Mouse (Mus musculus): Measurements from ENCODE around the gene Shisa8.

The Shisa8 gene

DNA sequence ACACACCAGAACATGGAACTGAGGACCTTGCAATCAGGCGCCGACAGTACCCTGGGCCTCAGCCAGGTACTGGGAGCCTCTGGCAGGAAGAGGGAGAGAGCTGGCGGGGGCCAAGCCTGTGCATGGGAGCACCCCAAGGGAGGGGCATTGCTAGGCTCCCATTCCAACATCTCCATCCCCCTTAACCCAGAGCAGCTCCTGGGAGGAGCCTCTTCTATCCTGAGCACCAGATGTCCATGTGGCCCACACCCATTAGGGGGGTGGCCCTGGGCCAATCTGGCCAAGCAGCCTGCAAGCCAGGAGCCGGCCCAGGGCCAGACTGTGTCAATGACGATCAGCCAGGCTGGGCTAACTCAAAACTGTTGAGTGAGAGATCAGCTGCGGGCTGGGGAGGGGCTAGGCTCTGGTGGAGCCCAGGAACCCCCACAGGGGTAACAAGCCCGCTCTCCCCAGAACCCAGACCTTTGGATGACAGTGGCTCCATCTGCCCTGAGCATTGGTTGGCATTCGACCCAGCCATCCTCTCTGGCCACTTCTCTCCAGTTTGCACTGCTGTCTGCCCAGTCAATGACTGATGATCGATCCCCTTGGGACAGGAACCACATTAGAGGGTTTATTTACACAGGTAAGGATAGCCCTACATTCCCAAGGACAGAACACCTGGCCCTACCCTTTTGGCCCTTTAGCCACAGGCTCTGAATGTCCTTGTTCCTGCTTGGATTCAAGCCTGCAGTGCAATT lies 6.1 kb downstream of the Shisa8 start:
- in situ Hi-C loops (cut with MboI, MseI): no loop called here

- in situ Hi-C loops (cut with MboI, MseI): no loop called here
Measured at GRCm38 (mm10) chr15:82204680-82205371, 7.8 kb downstream of the Shisa8 start.

DNA sequence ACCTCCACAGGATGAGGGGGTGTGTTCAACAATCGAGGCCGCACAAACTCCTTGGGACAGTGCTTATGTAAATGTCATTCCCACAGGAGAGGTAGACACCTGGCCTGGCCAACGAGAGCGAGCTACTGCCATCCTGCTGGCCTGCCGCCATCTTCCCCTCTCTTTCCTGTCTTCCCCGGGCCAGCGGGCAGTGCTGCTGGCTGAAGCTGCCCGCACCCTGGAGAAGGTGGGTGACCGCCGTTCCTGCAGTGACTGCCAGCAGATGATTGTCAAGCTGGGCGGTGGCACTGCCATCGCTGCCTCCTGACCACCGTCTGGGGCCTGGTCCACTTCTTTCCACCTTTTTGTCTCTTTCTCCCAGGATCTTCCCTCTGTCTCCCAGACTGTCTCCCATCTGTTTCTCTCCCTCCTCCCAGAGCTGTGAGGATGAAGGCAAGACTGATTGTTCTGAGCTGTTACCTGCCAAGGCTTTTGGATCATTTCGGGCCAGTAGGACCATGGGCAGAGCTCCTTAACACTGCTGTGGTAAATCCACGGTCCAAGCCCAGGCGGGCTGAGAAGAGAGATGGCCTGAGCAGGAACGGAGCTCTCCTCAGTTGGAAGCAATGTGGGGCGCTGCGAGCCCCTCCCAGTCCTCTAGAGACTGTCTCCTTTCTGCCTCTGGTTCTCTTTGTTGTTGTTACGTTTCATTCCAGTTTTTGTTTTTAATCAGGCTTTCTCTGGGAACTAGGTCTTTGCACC lies 8.8 kb downstream of the Shisa8 start:
- in situ Hi-C loops (cut with MboI, MseI): no loop called here

DNA sequence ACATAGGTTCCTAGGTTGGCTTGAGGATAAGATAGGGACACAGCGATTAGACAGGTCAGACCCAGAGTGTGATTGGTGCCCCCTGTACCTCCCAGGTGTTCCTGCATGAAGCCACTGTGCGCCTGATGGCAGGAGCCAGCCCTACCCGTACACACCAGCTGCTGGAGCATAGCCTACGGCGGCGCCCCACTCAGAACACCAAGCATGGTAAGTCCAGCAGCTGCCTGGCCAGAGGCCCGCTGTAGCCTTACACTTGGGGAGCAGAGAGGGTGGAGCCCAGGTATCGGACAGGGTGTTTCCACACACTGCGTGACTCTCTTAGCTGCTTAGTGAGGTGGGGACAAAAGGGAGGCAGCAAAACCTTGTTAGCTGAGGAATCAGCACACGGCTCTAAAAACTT lies 9.5 kb downstream of the Shisa8 start:
- in situ Hi-C loops (cut with MboI, MseI): no loop called here

DNA sequence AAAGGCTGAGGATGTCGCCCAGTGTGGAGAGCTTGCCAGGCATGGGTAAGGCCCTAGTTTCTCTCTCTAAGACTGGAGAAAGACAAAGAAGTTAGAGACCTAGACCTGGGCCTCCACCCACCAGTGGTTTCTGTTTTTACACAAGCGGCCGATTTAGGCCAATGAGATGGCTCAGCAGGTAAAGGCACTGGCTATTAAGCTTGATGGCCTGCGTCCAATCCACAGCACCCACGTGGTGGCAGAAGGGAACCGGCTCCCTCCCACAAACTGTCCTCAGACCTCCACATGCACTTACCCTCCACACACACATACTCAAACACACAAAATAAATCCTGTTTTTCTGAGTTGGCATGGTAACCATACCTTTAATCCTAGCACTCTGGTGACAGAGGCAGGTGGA lies 10.5 kb downstream of the Shisa8 start:
- in situ Hi-C loops (cut with MboI, MseI): no loop called here

- in situ Hi-C loops (cut with MboI, MseI): no loop called here
Measured at GRCm38 (mm10) chr15:82199546-82199945, 13.1 kb downstream of the Shisa8 start.

DNA sequence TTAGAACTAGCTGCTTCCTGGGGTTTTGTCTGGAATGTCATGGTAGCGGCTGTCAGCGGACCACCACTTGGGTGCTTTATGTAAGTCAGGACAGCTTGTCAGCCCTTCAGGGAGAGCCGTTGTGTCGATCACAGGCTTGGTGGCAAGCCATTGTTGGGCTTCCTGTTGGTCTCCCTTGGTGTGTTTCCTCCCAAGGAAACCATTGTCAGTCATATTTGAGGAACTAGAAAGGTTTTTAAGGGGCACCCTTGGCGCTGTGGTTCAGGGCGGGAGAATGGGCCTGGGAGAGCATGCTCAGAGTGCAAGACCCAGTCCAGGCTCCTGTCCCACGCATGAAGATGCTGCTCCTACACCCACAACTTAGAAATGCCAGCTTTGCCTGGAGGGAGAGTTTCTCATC lies 14.3 kb downstream of the Shisa8 start:
- in situ Hi-C loops (cut with MboI, MseI): no loop called here

GRCm38 (mm10) chr15:82197937-82198336 lies 14.7 kb downstream of the Shisa8 start:
- in situ Hi-C loops (cut with MboI, MseI): no loop called here

DNA sequence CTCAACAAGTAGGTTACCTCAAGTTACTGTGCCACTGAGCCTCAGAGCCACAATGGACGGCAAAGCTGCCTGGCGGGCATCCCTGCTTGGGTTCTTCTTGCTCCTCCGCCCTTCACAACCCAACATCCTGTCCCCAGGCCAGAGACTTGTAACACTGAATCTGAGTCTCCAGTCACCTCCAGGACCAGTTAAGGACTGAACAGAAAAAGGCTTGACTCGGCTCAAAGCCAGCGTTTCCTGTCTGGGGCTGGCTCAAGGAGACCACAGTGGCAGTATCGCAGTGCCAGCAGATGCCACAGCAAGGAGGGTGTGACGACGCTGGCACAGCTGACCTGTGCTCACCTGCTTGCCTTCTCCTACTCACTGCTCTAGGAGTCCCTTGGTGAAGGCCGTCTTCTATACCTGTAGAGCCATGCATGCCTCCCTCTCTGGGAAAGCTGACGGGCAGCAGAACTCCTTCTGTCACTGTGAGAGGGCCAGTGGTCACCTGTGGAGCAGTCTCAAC lies 15.3 kb downstream of the Shisa8 start:
- in situ Hi-C loops (cut with MboI, MseI): no loop called here

DNA sequence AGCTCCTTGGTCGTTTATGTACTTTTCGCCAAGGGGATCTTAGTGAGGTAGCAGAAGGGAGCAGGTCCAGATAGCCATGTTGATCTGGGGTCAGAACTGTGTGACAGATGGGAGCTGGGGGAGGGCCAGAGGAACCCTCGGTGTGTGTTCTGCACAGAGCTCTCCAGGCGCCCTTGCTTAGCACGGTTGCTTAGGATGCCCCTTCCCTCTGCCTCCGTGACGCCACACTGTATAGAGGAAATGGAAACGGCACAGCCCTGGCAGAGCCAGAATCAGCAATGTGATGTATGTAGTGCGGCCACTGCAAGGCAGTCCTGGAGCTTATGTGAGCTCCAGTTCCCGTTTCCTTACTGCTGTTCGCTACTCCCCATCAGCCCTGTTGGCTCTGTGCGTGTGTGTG lies 16.3 kb downstream of the Shisa8 start:
- in situ Hi-C loops (cut with MboI, MseI): no loop called here

- in situ Hi-C loops (cut with MboI, MseI): no loop called here
Measured at GRCm38 (mm10) chr15:82192617-82193016, 20.0 kb downstream of the Shisa8 start.

- in situ Hi-C loops (cut with MboI, MseI): loop anchor here in 1 of 2 experiments (5.0 kb wide), 1 partner anchor 46 kb away; no protein-coding TSS in a partner anchor
Measured at GRCm38 (mm10) chr15:82188481-82189240, 24.0 kb downstream of the Shisa8 start.

- in situ Hi-C loops (cut with MboI, MseI): loop anchor here in 1 of 2 experiments (5.0 kb wide), 1 partner anchor 46 kb away; no protein-coding TSS in a partner anchor
Measured at GRCm38 (mm10) chr15:82187924-82188323, 24.7 kb downstream of the Shisa8 start.

GRCm38 (mm10) chr15:82187401-82187800 lies 25.2 kb downstream of the Shisa8 start:
- in situ Hi-C loops (cut with MboI, MseI): loop anchor here in 1 of 2 experiments (5.0 kb wide), 1 partner anchor 45 kb away; no protein-coding TSS in a partner anchor

- in situ Hi-C loops (cut with MboI, MseI): loop anchor here in 1 of 2 experiments (5.0 kb wide), 1 partner anchor 45 kb away; no protein-coding TSS in a partner anchor
Measured at GRCm38 (mm10) chr15:82186931-82187330, 25.7 kb downstream of the Shisa8 start.

DNA sequence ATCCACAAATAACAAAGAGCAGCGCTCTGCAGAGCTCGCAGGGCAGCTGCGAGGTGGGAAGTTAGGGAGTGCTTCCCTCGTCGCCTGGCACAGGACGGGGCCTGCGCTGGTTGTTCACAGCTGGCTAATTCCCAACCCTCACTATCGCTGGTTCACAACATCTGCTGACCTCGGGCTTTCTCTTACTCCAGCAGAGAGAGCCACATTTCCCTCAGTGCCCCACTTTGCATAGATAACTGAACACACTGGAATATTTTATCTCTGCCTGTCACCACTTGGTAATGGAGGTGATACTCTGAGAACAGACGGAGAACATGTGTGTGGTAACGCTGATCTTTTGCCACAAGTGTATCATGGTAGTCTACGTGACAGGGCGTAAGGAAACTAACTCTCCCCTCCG lies 26.5 kb downstream of the Shisa8 start:
- in situ Hi-C loops (cut with MboI, MseI): loop anchor here in 1 of 2 experiments (5.0 kb wide), 1 partner anchor 44 kb away; no protein-coding TSS in a partner anchor

- in situ Hi-C loops (cut with MboI, MseI): loop anchor here in 1 of 2 experiments (5.0 kb wide), 1 partner anchor 43 kb away; no protein-coding TSS in a partner anchor
Measured at GRCm38 (mm10) chr15:82185062-82185783, 27.4 kb downstream of the Shisa8 start.

- in situ Hi-C loops (cut with MboI, MseI): loop anchor here in 1 of 2 experiments (5.0 kb wide), 1 partner anchor 42 kb away; no protein-coding TSS in a partner anchor
Measured at GRCm38 (mm10) chr15:82184656-82185055, 28.0 kb downstream of the Shisa8 start.

- in situ Hi-C loops (cut with MboI, MseI): no loop called here
Measured at GRCm38 (mm10) chr15:82184183-82184582, 28.4 kb downstream of the Shisa8 start.

GRCm38 (mm10) chr15:82183596-82183995 lies 29.0 kb downstream of the Shisa8 start:
- in situ Hi-C loops (cut with MboI, MseI): no loop called here

All from T-helper 17 cell (primary cell).